Mouse (Mus musculus) midbrain, embryonic 12.5 days (tissue): ENCODE measurements around the gene Zranb1. TPM values are rescaled to one million over a fixed set of nuclear protein-coding genes. Genes with fewer than 3 reads are reported as not detected.

Experiments used
- ATAC-seq: fragments of 200-750 bp; cut with Nextera tagmentation; 2 replicates; pipeline ENCODE4 v1.8.0; 2017; ENCODE audit warnings: low read depth, moderate TSS enrichment, moderate library complexity; ENCODE audit not compliant: low FRiP score
- H3K27ac ChIP-seq: fragments of 300-500 bp; sonication (generic); replicated peaks from 2 replicates; pipeline ENCODE4 v1.5.1; 2016; ENCODE audit warnings: mild to moderate bottlenecking
- H3K27me3 ChIP-seq: fragments of 300-500 bp; sonication (generic); 2 replicates; pipeline ENCODE4 v1.6.1; 2016; ENCODE audit warnings: mild to moderate bottlenecking
- H3K36me3 ChIP-seq: fragments of 300-500 bp; sonication (generic); 2 replicates; pipeline ENCODE4 v1.6.1; 2016
- H3K4me1 ChIP-seq: fragments of 300-500 bp; sonication (generic); 2 replicates; pipeline ENCODE4 v1.6.1; 2016
- H3K4me2 ChIP-seq: fragments of 300-500 bp; sonication (generic); replicated peaks from 2 replicates; pipeline ENCODE4 v1.6.1; 2016; ENCODE audit warnings: mild to moderate bottlenecking, moderate library complexity
- H3K4me3 ChIP-seq: fragments of 300-500 bp; sonication (generic); 2 replicates; pipeline ENCODE4 v1.5.1; 2016; ENCODE audit warnings: mild to moderate bottlenecking
- H3K9ac ChIP-seq: fragments of 300-500 bp; sonication (generic); replicated peaks from 2 replicates; pipeline ENCODE4 v1.6.1; 2016; ENCODE audit warnings: mild to moderate bottlenecking, moderate library complexity
- H3K9me3 ChIP-seq: fragments of 300-500 bp; sonication (generic); 2 replicates; pipeline ENCODE4 v1.6.1; 2016; ENCODE audit warnings: mild to moderate bottlenecking
- whole genome bisulfite sequencing: fragments of 180-500 bp; shearing (Covaris S2); methylation state at CpG from one replicate; pipeline ENCODE4 v1.1.7; 2016; 5-methylcytosine and 5-hydroxymethylcytosine counted together
- polyA plus RNA-seq: library from polyadenylated mRNA; unstranded; fragments of >200 nt; fragmentation: Nextera tagmentation; extraction: Ambion mirVana; gene quantifications from 2 replicates; pipeline ENCODE4 v1.2.1, GENCODE M21; 2016

Gene Zranb1
- polyA plus RNA-seq, 1 experiment from 2014 or later: 17.6 TPM

DNA sequence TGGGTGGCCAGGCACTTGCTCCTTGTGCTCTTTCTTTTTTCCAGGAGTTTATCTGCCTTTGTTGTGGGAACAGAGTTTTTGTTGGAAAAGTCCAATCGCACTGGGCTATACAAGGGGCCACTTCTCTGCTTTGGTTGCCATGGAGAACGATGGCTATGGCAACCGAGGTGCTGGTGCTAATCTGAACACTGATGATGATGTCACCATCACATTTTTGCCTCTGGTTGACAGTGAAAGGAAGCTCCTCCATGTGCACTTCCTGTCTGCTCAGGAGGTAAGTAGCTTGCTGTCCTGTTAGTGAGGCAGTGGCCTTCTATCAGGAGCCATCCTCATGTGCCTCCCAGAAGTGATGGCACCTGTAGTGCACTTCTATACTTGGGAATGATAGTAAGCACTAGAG is 51.7 kb downstream of the Zranb1 start:
- H3K36me3 ChIP-seq: peaks cover 37% of the 10 kb centered on the region
- ATAC-seq: 0 out of 2 replicates have a peak, but pooled peaks have one; percentile 19
- H3K9ac ChIP-seq: no peak overlapping the region
- peaks cover 5% of the 10 kb centered on the region; the same call in 1 of the 2 replicates for H3K4me1 ChIP-seq
- no peaks in the 10 kb centered on the region for H3K27me3 ChIP-seq
- no peak overlapping the region for H3K4me2 ChIP-seq
- no peaks in the 10 kb centered on the region for H3K9me3 ChIP-seq
- H3K4me3 ChIP-seq: no peak overlapping the region
- no peak overlapping the region for H3K27ac ChIP-seq
- WGBS: 41% methylated on average over 3 of the region's 3 CpGs

DNA sequence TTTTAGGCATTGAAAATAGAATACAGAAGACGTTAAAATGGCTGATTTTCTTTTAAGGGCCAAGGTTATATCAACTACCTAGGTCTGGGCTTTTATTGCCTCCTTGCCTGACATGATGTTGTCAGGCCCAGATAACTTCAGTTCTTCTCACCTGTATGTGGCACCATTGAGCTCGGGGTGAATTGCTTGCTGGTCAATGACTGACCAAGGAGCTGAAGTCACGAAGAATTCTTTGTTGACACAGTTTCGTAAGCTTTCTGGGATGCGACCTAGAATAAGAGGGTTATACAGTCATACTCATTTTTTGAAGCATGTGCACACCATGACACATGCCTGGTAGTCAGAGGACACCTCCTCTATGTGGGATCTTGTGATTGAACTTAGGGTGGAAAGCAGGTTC is 58.9 kb downstream of the Zranb1 start:
- Histone ChIP-seq H3K9me3 (no peaks in the 10 kb centered on the region), H3K36me3 (peaks cover 62% of the 10 kb centered on the region), H3K27ac (no peak overlapping the region), H3K4me3 (no peak overlapping the region), H3K4me1 (no peaks in the 10 kb centered on the region), H3K9ac (no peak overlapping the region), H3K27me3 (no peaks in the 10 kb centered on the region), H3K4me2 (no peak overlapping the region)
- no peak for ATAC-seq
- WGBS: 92% methylated on average over 5 of the region's 5 CpGs

DNA sequence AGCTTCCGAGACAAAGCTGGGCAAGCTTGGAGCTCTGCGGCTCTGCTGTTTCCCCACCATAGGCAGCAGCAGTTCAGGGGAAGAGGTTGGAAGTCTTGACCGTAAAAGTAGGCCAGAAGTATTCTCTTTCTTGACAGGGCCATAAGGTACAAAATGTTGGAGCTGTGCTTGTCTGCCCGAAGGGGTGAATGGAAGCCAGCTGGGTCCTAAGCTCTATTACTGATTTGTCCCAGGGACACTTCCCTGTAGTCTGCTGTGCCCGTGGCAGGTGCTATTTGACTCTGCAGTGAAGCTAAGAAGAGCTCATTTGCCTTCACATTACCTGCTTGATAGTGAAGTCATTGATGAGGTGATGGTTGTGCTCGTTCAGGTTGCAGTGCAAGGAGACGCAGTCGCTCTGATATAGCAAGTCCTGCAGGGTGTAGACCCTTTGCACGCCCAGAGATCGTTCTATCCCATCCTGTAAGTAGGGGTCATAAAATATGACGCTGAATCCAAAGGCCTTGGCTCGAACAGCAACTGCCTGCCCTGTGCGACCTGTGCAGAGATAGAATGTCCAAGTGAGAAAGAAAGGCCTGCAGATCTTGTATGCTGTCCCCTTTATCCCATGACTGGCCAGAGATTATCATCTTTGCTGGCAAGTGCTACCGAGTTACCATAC is 60.4 kb downstream of the Zranb1 start:
- Histone ChIP-seq H3K4me1 (no peaks in the 10 kb centered on the region), H3K9ac (no peak overlapping the region), H3K36me3 (peaks cover 69% of the 10 kb centered on the region), H3K4me3 (no peak overlapping the region), H3K27ac (no peak overlapping the region), H3K9me3 (no peaks in the 10 kb centered on the region), H3K4me2 (no peak overlapping the region), H3K27me3 (no peaks in the 10 kb centered on the region)
- no peak for ATAC-seq
- WGBS: 94% methylated on average over 14 of the region's 14 CpGs

DNA sequence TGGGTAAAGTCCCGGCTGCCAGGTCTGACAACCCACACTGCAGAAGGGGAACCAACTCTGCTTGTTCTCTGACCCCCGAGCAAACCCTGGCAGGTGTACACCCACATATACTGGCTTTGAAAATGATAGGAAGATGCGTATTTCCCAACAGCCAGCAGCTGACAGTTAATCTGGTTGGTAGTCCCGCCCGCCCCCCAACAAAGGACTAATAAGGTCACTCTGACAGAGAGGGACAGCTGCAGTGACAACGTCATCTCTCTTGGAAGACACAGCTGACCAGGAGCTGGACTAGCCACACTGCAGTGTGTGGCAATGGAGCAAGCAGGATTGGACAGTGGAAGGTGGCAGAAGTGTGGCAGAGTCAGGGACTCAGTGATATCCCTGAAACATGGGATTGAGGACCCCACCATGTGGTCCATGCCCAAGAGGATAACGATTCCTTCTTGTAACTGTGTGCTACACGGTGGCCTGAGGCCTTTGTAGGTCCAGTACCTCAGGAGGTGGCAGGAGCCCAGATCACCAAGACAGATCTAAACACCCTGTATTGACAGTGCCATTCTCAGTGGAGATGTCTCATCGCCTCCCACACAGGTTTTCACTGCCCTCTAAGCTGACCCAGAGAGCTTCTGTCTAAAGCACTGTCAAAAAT is 62.1 kb downstream of the Zranb1 start:
- 82% methylated on average over 9 of the region's 9 CpGs for WGBS
- ATAC-seq: no peak
- no peak overlapping the region for H3K27ac ChIP-seq
- H3K9ac ChIP-seq: no peak overlapping the region
- no peaks in the 10 kb centered on the region for H3K4me1 ChIP-seq
- no peaks in the 10 kb centered on the region for H3K9me3 ChIP-seq
- no peak overlapping the region for H3K4me2 ChIP-seq
- no peak overlapping the region for H3K4me3 ChIP-seq
- H3K27me3 ChIP-seq: no peaks in the 10 kb centered on the region
- H3K36me3 ChIP-seq: peaks cover 76% of the 10 kb centered on the region

DNA sequence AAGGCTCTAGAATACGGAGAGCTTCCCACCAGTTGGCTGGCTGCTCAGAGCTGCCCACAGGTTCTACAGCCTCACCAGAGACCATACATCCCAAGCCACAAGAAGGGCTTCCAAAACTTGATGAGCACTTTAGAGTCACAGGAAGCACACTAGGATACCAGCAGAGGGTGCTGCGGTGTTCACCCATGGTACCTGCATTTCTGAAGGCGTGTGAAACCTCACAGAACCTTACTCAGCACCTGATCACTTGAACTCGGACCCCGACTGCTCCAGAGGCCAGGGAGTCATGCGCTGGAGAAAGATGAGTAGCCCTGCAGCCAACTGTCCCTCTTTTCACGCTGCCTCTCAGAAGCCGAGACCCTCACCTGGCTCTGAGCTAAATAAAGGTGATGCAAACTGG is 63.2 kb downstream of the Zranb1 start:
- no peaks in the 10 kb centered on the region for H3K27me3 ChIP-seq
- H3K4me2 ChIP-seq: no peak overlapping the region
- no peaks in the 10 kb centered on the region for H3K4me1 ChIP-seq
- no peak overlapping the region for H3K9ac ChIP-seq
- no peak for ATAC-seq
- 86% methylated on average over 8 of the region's 8 CpGs for WGBS
- no peak overlapping the region for H3K4me3 ChIP-seq
- no peak overlapping the region for H3K27ac ChIP-seq
- H3K9me3 ChIP-seq: no peaks in the 10 kb centered on the region
- peaks cover 76% of the 10 kb centered on the region for H3K36me3 ChIP-seq

DNA sequence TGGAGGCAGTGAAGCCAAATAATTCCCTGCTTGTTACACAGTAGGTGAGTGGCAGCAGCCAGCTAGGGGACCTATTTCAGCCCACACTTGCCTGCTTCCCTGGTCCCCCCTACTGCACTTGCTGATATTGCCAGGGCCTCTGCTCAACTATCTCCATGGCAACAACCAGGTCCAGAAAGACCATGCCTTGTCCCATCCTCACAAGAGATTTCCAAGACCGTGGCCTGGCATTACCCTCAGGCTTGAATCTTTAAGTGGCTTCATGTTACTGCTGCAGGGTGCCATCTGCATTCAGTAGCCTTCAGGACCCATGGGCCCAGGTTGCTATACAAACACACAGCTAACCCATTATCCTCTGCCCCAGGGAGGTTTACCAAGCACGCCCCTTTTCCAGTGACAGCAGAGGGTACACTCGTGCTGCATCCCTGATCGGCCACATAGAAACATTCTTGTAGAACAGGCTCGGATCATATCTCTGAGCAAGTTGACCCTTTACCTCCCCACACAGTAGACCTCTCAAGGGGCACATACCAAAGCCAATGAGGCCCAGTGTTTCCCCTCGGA is 63.8 kb downstream of the Zranb1 start:
- Histone ChIP-seq H3K4me3 (no peak overlapping the region), H3K4me1 (no peaks in the 10 kb centered on the region), H3K4me2 (no peak overlapping the region), H3K36me3 (peaks cover 74% of the 10 kb centered on the region), H3K9me3 (no peaks in the 10 kb centered on the region), H3K9ac (no peak overlapping the region), H3K27ac (no peak overlapping the region; the same call in 1 of the 2 replicates), H3K27me3 (no peaks in the 10 kb centered on the region)
- no peak for ATAC-seq
- WGBS: 71% methylated on average over 6 of the region's 6 CpGs

DNA sequence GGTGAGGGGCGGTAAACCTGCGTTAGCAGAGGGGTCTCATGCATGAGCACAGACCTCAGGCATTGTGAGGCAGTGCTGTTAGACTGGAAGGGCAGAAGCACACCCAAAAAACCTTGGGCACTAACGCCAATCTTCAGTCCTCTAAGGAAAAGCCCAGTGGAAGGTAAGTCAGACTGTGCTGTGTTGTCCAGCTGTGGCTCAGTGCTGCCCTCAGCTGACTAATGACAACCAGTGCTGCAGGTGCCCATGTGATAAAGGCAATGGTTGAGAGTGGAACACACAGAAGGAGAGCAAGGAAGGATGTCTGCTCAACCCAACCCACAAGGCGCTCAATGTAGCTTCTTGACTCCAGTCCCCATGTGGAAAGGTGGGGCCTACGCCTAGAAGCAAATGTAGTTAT is 65.4 kb downstream of the Zranb1 start:
- Histone ChIP-seq H3K9ac (no peak overlapping the region), H3K36me3 (peaks cover 60% of the 10 kb centered on the region), H3K9me3 (no peaks in the 10 kb centered on the region), H3K27ac (no peak overlapping the region), H3K27me3 (no peaks in the 10 kb centered on the region), H3K4me1 (no peaks in the 10 kb centered on the region), H3K4me2 (no peak overlapping the region), H3K4me3 (no peak overlapping the region)
- WGBS: 95% methylated on average over 5 of the region's 5 CpGs
- ATAC-seq: no peak

DNA sequence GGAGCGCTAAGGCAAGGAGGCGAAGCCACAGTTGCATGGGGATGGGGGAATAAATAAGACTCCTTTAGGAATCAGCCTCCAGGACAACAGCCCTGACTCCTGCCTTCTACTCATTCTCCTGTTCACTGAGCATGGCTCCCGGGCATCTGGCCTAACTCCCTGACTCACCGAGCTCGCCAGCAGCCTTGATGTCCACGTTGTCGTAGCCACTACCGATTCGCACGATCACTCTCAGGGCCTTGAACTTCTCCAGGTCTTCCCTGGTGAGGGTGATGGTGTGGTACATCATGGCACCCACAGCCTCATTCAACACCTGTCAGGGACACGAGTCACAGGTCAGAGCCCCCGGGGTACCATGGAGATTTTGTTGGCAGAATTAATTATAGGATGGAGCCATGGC is 67.7 kb downstream of the Zranb1 start:
- no peaks in the 10 kb centered on the region for H3K27me3 ChIP-seq
- WGBS: 94% methylated on average over 12 of the region's 12 CpGs
- H3K27ac ChIP-seq: no peak overlapping the region
- no peak for ATAC-seq
- no peak overlapping the region for H3K4me3 ChIP-seq
- H3K9ac ChIP-seq: no peak overlapping the region
- no peaks in the 10 kb centered on the region for H3K4me1 ChIP-seq
- H3K4me2 ChIP-seq: no peak overlapping the region
- peaks cover 51% of the 10 kb centered on the region for H3K36me3 ChIP-seq
- no peaks in the 10 kb centered on the region for H3K9me3 ChIP-seq

DNA sequence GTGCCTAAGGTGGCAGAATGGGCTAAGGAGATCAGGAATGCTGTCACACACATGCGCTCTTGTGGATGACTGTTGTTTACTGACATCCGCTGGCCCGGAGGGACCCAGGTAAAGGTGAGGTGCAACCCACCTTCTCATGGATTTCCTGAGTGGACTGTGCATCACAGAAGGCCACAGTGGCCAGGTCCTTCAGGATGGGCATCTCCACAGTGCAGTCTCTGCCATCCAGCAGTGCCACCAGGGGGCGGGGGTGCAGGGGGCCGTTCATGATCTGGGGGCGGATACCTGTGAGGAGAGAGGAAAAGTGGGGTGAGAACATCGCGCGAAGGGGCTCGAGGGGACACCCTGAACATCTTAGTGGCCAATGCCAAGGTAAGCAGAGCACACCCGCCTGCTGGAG is 68.1 kb downstream of the Zranb1 start:
- ATAC-seq: no peak
- no peaks in the 10 kb centered on the region for H3K27me3 ChIP-seq
- no peak overlapping the region for H3K9ac ChIP-seq
- H3K4me2 ChIP-seq: no peak overlapping the region
- 96% methylated on average over 11 of the region's 11 CpGs for WGBS
- H3K4me3 ChIP-seq: no peak overlapping the region
- no peak overlapping the region for H3K27ac ChIP-seq
- H3K36me3 ChIP-seq: peaks cover 51% of the 10 kb centered on the region
- H3K9me3 ChIP-seq: no peaks in the 10 kb centered on the region
- no peaks in the 10 kb centered on the region for H3K4me1 ChIP-seq

DNA sequence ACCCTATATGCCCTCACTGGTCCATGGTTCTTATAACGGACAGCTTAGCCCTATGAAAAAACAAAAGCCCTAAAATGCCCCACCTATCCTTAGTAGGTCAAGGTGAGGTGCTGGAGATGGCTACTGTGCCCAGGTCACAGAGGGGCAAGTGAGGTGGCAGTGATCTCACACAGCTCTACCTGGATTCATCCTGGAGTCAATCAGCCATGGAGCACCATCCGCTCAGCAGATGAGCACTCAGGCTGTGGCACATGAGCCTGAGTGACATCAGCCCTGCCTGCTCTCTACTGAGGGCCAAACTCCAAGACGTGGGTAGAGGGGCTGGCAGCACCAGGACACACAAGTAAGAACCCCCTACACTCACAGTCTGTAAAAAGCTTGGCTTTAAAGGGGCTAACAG is 70.4 kb downstream of the Zranb1 start:
- Histone ChIP-seq H3K4me1 (no peaks in the 10 kb centered on the region), H3K9ac (no peak overlapping the region), H3K27ac (no peak overlapping the region), H3K9me3 (no peaks in the 10 kb centered on the region), H3K4me3 (no peak overlapping the region), H3K27me3 (no peaks in the 10 kb centered on the region), H3K4me2 (no peak overlapping the region), H3K36me3 (peaks cover 33% of the 10 kb centered on the region)
- WGBS: 91% methylated on average over 3 of the region's 3 CpGs
- ATAC-seq: no peak

DNA sequence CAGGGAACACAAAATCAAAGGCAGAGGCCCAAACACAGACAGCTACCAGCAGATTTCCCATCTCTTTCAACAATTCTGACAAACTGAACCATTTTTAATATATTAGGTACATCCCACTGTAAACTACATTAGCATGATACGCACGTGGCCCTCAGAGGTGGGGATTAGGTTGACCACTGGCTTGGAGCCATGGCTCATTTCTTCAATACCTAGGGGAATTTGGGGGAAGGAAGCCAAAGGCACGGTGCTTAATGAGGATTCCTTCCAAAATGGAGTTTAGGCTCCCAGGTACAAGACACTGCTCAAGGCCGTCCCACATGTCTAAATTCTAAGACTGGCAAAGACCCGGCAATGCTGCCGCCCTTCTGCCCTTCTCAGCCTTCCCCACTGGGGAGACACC is 71.3 kb downstream of the Zranb1 start:
- Histone ChIP-seq H3K9ac (no peak overlapping the region), H3K27ac (no peak overlapping the region), H3K4me2 (no peak overlapping the region), H3K4me1 (no peaks in the 10 kb centered on the region), H3K4me3 (no peak overlapping the region), H3K9me3 (no peaks in the 10 kb centered on the region), H3K36me3 (peaks cover 25% of the 10 kb centered on the region), H3K27me3 (no peaks in the 10 kb centered on the region)
- no peak for ATAC-seq
- 88% methylated on average over 6 of the region's 6 CpGs for WGBS

DNA sequence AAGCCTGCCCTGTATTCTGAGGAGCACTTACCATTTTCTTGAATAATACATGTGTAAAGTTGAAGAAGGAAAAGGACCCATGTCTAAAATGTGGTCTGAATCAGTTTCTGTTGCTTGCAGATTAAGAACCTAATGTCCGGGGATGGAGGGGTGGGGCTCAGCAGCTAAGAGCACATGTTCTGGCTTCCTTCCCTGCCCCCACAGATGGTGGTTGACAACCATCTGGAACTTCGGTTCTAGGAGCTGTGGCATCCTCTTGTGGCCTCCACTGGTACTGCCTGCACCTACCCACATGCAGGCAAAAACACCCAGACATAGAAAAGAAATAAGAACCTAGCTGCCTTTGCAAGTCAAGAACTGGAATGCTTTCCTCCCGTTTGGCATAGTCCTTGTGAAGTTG is 72.5 kb downstream of the Zranb1 start:
- peaks cover 10% of the 10 kb centered on the region; the same call in 1 of the 2 replicates for H3K4me1 ChIP-seq
- 0 out of 2 replicates have a peak overlapping the region, but pooled peaks have one; percentile 2 for H3K27ac ChIP-seq
- peak; percentile 65; the same call in 1 of the 2 replicates for ATAC-seq
- no peak overlapping the region for H3K4me2 ChIP-seq
- H3K27me3 ChIP-seq: no peaks in the 10 kb centered on the region
- H3K9me3 ChIP-seq: no peaks in the 10 kb centered on the region
- no peak overlapping the region for H3K9ac ChIP-seq
- no peak overlapping the region for H3K4me3 ChIP-seq
- 35% methylated on average over 3 of the region's 3 CpGs for WGBS
- peaks cover 14% of the 10 kb centered on the region for H3K36me3 ChIP-seq
